Mouse (Mus musculus) MEL (cell line): ENCODE measurements around the gene Cul4a. TPM values are rescaled to one million over a fixed set of nuclear protein-coding genes. Genes with fewer than 3 reads are reported as not detected.

Experiments
- DNase-seq: peaks from one replicate; pipeline ENCODE4 v3.0.0; 2011; ENCODE audit warnings: low read depth, low spot score
- H3K27ac ChIP-seq: 2 replicates; pipeline ENCODE4 v1.5.1; 2012; ENCODE audit warnings: low read depth, mild to moderate bottlenecking, control low read depth, low read length, moderate library complexity; ENCODE audit not compliant: control insufficient read depth
- H3K27me3 ChIP-seq, 2 experiments: fragments of 150-350 bp in 1 of 2; sonication (generic) in 1 of 2; 2 replicates each; pipeline ENCODE4 v1.6.1; 2012; ENCODE audit warnings: low read length in 2 of 2, mild to moderate bottlenecking in 2 of 2, improper control_type of control experiment in 1 of 2, moderate library complexity in 1 of 2; ENCODE audit not compliant: insufficient read depth in 2 of 2, control insufficient read depth in 1 of 2
- H3K36me3 ChIP-seq, 2 experiments: 2 replicates each; pipeline ENCODE4 v1.6.1; 2012 to 2014; ENCODE audit warnings: low read length in 2 of 2, improper control_type of control experiment in 1 of 2, inconsistent platforms in 1 of 2, mild to moderate bottlenecking in 1 of 2; ENCODE audit not compliant: insufficient read depth in 2 of 2, control insufficient read depth in 1 of 2
- H3K4me1 ChIP-seq, 2 experiments: fragments of 150-350 bp in 1 of 2; sonication (generic) in 1 of 2; 2 replicates each; pipeline ENCODE4 v1.6.1; 2012; ENCODE audit warnings: low read length in 2 of 2, improper control_type of control experiment in 1 of 2, mild to moderate bottlenecking in 1 of 2; ENCODE audit not compliant: insufficient read depth in 2 of 2, control insufficient read depth in 1 of 2
- H3K4me3 ChIP-seq, 2 experiments: fragments of 150-350 bp in 1 of 2; sonication (generic) in 1 of 2; 2 replicates each; pipeline ENCODE4 v1.5.1; 2012; ENCODE audit warnings: low read depth in 2 of 2, low read length in 2 of 2, mild to moderate bottlenecking in 2 of 2, moderate library complexity in 2 of 2, control low read depth in 1 of 2, improper control_type of control experiment in 1 of 2; ENCODE audit not compliant: control insufficient read depth in 1 of 2, insufficient read depth in 1 of 2
- H3K79me2 ChIP-seq: 2 replicates; pipeline ENCODE4 v1.6.1; 2012; ENCODE audit warnings: mild to moderate bottlenecking, low read length, moderate library complexity; ENCODE audit not compliant: control insufficient read depth, poor library complexity, insufficient read depth
- H3K9ac ChIP-seq: 2 replicates; pipeline ENCODE4 v1.6.1; 2012; ENCODE audit warnings: low read depth, mild to moderate bottlenecking, control low read depth, low read length, moderate library complexity; ENCODE audit not compliant: control insufficient read depth, poor library complexity, severe bottlenecking
- H3K9me3 ChIP-seq: fragments of 150-350 bp; sonication (generic); replicated peaks from 2 replicates; pipeline ENCODE4 v1.6.1; 2012; ENCODE audit warnings: mild to moderate bottlenecking, low read length, improper control_type of control experiment, moderate library complexity; ENCODE audit not compliant: insufficient read depth
- CHD2 ChIP-seq: IDR thresholded peaks from 2 replicates; pipeline ENCODE4 v1.6.1; 2011; ENCODE audit warnings: low read length, improper control_type of control experiment
- CTCF ChIP-seq, 3 experiments: IDR thresholded peaks in 2 of 3; conservative IDR thresholded peaks in 1 of 3; 2 replicates each; pipeline ENCODE4 v1.5.1; 2011 to 2012; ENCODE audit warnings: low read length in 3 of 3, low read depth in 2 of 3, mild to moderate bottlenecking in 2 of 3, improper control_type of control experiment in 1 of 3, inconsistent platforms in 1 of 3, mixed read lengths in 1 of 3, moderate library complexity in 1 of 3; ENCODE audit not compliant: control insufficient read depth in 1 of 3, insufficient read depth in 1 of 3, poor library complexity in 1 of 3, severe bottlenecking in 1 of 3
- ELF1 ChIP-seq: IDR thresholded peaks from 2 replicates; pipeline ENCODE4 v1.6.1; 2014; ENCODE audit warnings: low read depth, mild to moderate bottlenecking, inconsistent platforms, low read length, improper control_type of control experiment, moderate library complexity
- EP300 ChIP-seq, 2 experiments: IDR thresholded peaks; 2 replicates each; pipeline ENCODE4 v1.6.1; 2011; ENCODE audit warnings: improper control_type of control experiment in 2 of 2, low read length in 2 of 2, low read depth in 1 of 2, mild to moderate bottlenecking in 1 of 2
- ETS1 ChIP-seq: IDR thresholded peaks from 2 replicates; pipeline ENCODE4 v1.6.1; 2012; ENCODE audit warnings: low read depth, mild to moderate bottlenecking, inconsistent platforms, low read length, improper control_type of control experiment, moderate library complexity
- GATA1 ChIP-seq: IDR thresholded peaks from 2 replicates; pipeline ENCODE4 v1.6.1; 2011; ENCODE audit warnings: low read depth, low read length, improper control_type of control experiment
- JUND ChIP-seq: IDR thresholded peaks from 2 replicates; pipeline ENCODE4 v1.6.1; 2011; ENCODE audit warnings: low read depth, mild to moderate bottlenecking, improper control_type of control experiment, low read length
- KAT2A ChIP-seq: conservative IDR thresholded peaks from 2 replicates; pipeline ENCODE4 v1.6.1; 2012; ENCODE audit warnings: low read depth, low read length, improper control_type of control experiment, inconsistent platforms
- MAX ChIP-seq: IDR thresholded peaks from 2 replicates; pipeline ENCODE4 v1.6.1; 2011; ENCODE audit warnings: low read length, improper control_type of control experiment
- MAZ ChIP-seq: IDR thresholded peaks from 2 replicates; pipeline ENCODE4 v1.6.1; 2012; ENCODE audit warnings: low read depth, mild to moderate bottlenecking, inconsistent platforms, low read length, improper control_type of control experiment
- POLR2A ChIP-seq, 2 experiments: IDR thresholded peaks; 2 replicates each; pipeline ENCODE4 v1.6.1; 2011 to 2012; ENCODE audit warnings: low read length in 2 of 2, mild to moderate bottlenecking in 2 of 2, control low read depth in 1 of 2, improper control_type of control experiment in 1 of 2, low read depth in 1 of 2, moderate library complexity in 1 of 2; ENCODE audit not compliant: control insufficient read depth in 1 of 2, insufficient read depth in 1 of 2, poor library complexity in 1 of 2
- POLR2AphosphoS2 ChIP-seq: IDR thresholded peaks from 2 replicates; pipeline ENCODE4 v1.6.1; 2011; ENCODE audit warnings: low read length, improper control_type of control experiment
- POLR2AphosphoS5 ChIP-seq: IDR thresholded peaks from 2 replicates; pipeline ENCODE4 v1.6.1; 2012; ENCODE audit warnings: low read depth, borderline replicate concordance, mild to moderate bottlenecking, inconsistent platforms, low read length, moderate library complexity, mixed read lengths
- RCOR1 ChIP-seq: IDR thresholded peaks from 2 replicates; pipeline ENCODE4 v1.6.1; 2012; ENCODE audit warnings: low read depth, mild to moderate bottlenecking, inconsistent platforms, low read length, improper control_type of control experiment
- SIN3A ChIP-seq: IDR thresholded peaks from 2 replicates; pipeline ENCODE4 v1.6.1; 2012; ENCODE audit warnings: low read length, improper control_type of control experiment, inconsistent platforms
- SMC3 ChIP-seq: IDR thresholded peaks from 2 replicates; pipeline ENCODE4 v1.6.1; 2011; ENCODE audit warnings: low read depth, low read length, improper control_type of control experiment
- TAL1 ChIP-seq: IDR thresholded peaks from 2 replicates; pipeline ENCODE4 v1.6.1; 2012; ENCODE audit warnings: mild to moderate bottlenecking, inconsistent platforms, low read length, moderate library complexity, mixed read lengths
- TCF12 ChIP-seq: IDR thresholded peaks from 2 replicates; pipeline ENCODE4 v1.6.1; 2014; ENCODE audit warnings: low read depth, mild to moderate bottlenecking, inconsistent platforms, low read length, improper control_type of control experiment, moderate library complexity
- ZC3H11A ChIP-seq: IDR thresholded peaks from 2 replicates; pipeline ENCODE4 v1.6.1; 2012; ENCODE audit warnings: low read depth, mild to moderate bottlenecking, inconsistent platforms, low read length, improper control_type of control experiment
- polyA plus RNA-seq, 2 experiments: library from polyadenylated mRNA; stranded (reverse) in 1 of 2; unstranded in 1 of 2; fragments of >175 nt in 1 of 2; fragments of >200 nt in 1 of 2; gene quantifications; 2 replicates each; pipeline versions ENCODE4 v1.2.1 to v1.2.4; 2012; ENCODE audit warnings: low replicate concordance in 2 of 2, low read depth in 1 of 2; ENCODE audit not compliant: insufficient read length in 2 of 2, insufficient read depth in 1 of 2, missing spikeins in 1 of 2
- total RNA-seq: library from RNA; depleted of rRNA; stranded (reverse); fragments of 300-350 nt; gene quantifications from 2 replicates; pipeline ENCODE4 v1.2.3, GENCODE M21; 2012

The Cul4a gene
- total and polyA plus RNA-seq, 3 experiments: 56.2 to 131 (median 81.4) TPM

DNA sequence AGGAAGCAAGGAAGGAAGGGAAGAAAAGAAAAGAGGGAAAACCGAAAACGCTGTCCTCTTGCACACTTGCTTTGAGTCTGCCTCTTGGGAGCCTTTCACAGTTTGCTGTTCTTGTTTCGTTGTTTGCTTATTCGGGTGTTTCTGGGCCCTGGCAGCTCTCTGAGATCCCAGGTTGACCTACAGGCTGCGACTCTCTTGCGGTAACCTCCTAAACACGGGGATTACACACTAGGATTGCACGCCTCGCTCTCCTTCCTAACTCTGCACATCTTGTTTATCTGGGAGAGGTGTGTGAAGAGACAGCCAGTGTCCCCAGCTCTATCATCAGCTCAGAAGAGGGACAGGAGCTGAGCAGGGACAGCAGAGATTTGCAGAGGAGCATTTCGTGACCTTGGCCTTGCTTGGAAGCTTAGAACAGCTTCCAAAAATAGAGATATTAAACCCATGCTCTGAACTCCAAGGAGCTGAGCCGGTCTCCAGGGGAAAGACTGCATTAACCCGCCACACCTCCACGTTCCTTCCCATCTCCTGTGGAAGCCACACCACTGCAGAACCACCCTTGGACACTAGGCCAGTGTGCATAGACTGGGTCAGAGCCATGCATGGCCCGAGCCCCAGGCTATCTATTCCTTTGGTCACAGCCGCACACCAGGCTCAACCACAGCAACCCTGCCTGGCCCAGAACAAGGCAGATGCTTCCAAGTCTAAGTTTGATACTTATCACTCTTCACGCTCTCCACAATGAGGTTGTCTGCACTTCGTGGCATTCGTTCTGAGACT is 75.7 kb downstream of the Cul4a start:
- H3K9ac ChIP-seq: no peak overlapping the region
- H3K9me3 ChIP-seq: no peaks in the 10 kb centered on the region
- H3K4me1 ChIP-seq: peaks cover 0 to 17% of the 10 kb centered on the region in 2 experiments; a peak in 2 of 4 replicates
- H3K36me3 ChIP-seq: peaks cover 0 to 2% of the 10 kb centered on the region in 2 experiments; a peak in 1 of 4 replicates
- no peak overlapping the region for H3K27ac ChIP-seq
- no peak for TF ChIP-seq MAZ
- no peak for TF ChIP-seq SIN3A
- no peak for TF ChIP-seq GATA1
- TF ChIP-seq MAX: no peak
- no peak for TF ChIP-seq POLR2A (IDR thresholded peaks at IDR 0.05; ENCODE audit: control insufficient read depth in 1 of 2, insufficient read depth in 1 of 2, low read depth in 1 of 2, low read length in 2 of 2, poor library complexity in 1 of 2)
- no peak for TF ChIP-seq ELF1
- no peak for TF ChIP-seq SMC3
- no peak for TF ChIP-seq CTCF (IDR thresholded peaks at IDR 0.05 in 2 of 3, conservative IDR thresholded peaks at IDR 0.05 in 1 of 3; ENCODE audit: control insufficient read depth in 1 of 3, insufficient read depth in 1 of 3, low read depth in 2 of 3, low read length in 3 of 3, poor library complexity in 1 of 3, severe bottlenecking in 1 of 3)
- no peak for TF ChIP-seq EP300 (IDR thresholded peaks at IDR 0.05; ENCODE audit: low read depth in 1 of 2, low read length in 2 of 2)
- TF ChIP-seq ETS1: no peak
- TF ChIP-seq JUND: no peak
- TF ChIP-seq TAL1: no peak
- no peak for TF ChIP-seq POLR2AphosphoS2
- TF ChIP-seq RCOR1: no peak
- TF ChIP-seq POLR2AphosphoS5: no peak
- no peak for TF ChIP-seq ZC3H11A
- no peak for TF ChIP-seq KAT2A
- H3K4me3 ChIP-seq: no peak overlapping the region
- no peaks in the 10 kb centered on the region for H3K79me2 ChIP-seq
- no peaks in the 10 kb centered on the region for H3K27me3 ChIP-seq
- no peak for DNase-seq

DNA sequence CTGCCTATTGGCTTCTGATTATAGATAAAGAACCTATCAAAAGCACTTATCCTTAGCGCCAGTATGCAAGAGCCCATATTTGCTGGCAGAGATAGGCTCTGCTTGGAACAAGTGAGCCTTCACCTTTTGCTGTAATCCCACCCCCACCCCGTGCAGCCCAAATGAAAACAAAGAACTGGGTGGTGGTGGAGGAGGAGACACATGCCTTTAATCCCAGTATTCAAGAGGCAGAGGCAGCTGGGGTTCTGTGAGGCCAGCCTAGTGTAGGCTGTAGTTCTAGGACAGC is 76.2 kb downstream of the Cul4a start:
- H3K27me3 ChIP-seq: no peaks in the 10 kb centered on the region
- H3K4me1 ChIP-seq: peaks cover 0 to 17% of the 10 kb centered on the region in 2 experiments; a peak in 2 of 4 replicates
- H3K4me3 ChIP-seq: no peak overlapping the region
- H3K36me3 ChIP-seq: 0 out of 4 replicates have a peak, but pooled peaks cover 0 to 2% of the 10 kb centered on the region in 2 experiments
- H3K9ac ChIP-seq: no peak overlapping the region
- DNase-seq: no peak
- TF ChIP-seq TCF12 (0 out of 2 replicates have a peak, but pooled peaks have one; percentile 13), CHD2 (no peak), EP300 (IDR thresholded peaks at IDR 0.05; ENCODE audit: low read depth in 1 of 2, low read length in 2 of 2) (peak in 1 of 2 experiments; percentile 10; a peak in 1 of 4 replicates)
- TF ChIP-seq, all 39 proteins: peak for 2
- H3K9me3 ChIP-seq: no peaks in the 10 kb centered on the region
- H3K27ac ChIP-seq: no peak overlapping the region
- H3K79me2 ChIP-seq: no peaks in the 10 kb centered on the region
